Comparison of ENCODE assay signal across 8 mouse cellular contexts in the genomic region with DNA sequence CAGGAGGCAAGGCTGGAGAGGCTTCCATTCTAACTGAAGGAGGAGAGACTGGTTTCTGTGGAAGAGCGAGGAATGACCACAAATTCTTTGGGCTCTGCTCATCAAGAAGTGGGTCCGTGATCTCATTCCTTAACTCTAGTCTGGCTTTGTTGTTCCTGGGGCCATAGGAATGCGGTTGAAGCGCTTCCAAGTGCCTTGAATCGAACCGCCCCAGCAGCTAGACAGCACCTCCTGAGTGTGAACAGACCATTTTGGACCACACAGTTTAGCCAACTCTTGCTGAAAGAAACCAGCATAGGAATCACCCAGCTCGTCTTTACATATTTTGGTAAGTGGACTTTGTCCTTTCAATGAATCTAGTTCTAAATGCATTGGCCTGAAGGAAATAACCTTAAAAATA. TPM values are rescaled to one million over a fixed set of nuclear protein-coding genes. Genes with fewer than 3 reads are reported as not detected.
DNase-seq lines count a peak whose midpoint lies in the region; ATAC-seq lines count a peak whose summit lies in the region.

TSS of gene Lipt1 (plus strand) at position 35 of the 400 bp plus-strand sequence.

- H3K4me2 ChIP-seq in forebrain, embryonic 16.5 days (ENCODE audit: low read length) = peak within 1 kb of the TSS; percentile 69
- H3K4me2 ChIP-seq in limb, embryonic 11.5 days (ENCODE audit: low read depth, severe bottlenecking) = peak within 1 kb of the TSS; percentile 73
- peak within 1 kb of the TSS; percentile 69 for H3K4me2 ChIP-seq in midbrain, embryonic 13.5 days (replicated peaks)

- peaks cover 8% of the 10 kb centered on the region for H3K9me3 ChIP-seq in megakaryocyte, embryonic 14.5 days
- peaks cover 6% of the 10 kb centered on the region; the same call in 1 of the 2 replicates for H3K9me3 ChIP-seq in forebrain, embryonic 16.5 days (ENCODE audit: control insufficient read depth, low read length)
- no peaks in the 10 kb centered on the region; the same call in 1 of the 2 replicates for H3K9me3 ChIP-seq in limb, embryonic 11.5 days (ENCODE audit: control insufficient read depth, low read length)
- H3K9me3 ChIP-seq in midbrain, embryonic 13.5 days = no peaks in the 10 kb centered on the region

- peaks cover 25% of the 10 kb centered on the region for H3K36me3 ChIP-seq in megakaryocyte, embryonic 14.5 days (replicated peaks; ENCODE audit: low read length)
- H3K36me3 ChIP-seq in forebrain, embryonic 16.5 days (ENCODE audit: control insufficient read depth, insufficient read depth) = peaks cover 9% of the 10 kb centered on the region
- peaks cover 8% of the 10 kb centered on the region; the same call in 1 of the 2 replicates for H3K36me3 ChIP-seq in limb, embryonic 11.5 days (ENCODE audit: control insufficient read depth, insufficient read depth, low read length)
- H3K36me3 ChIP-seq in midbrain, embryonic 13.5 days = peaks cover 20% of the 10 kb centered on the region

- no peak for ATAC-seq in megakaryocyte, adult 5-6 weeks (ENCODE audit: poor library complexity, severe bottlenecking)
- ATAC-seq in forebrain, embryonic 16.5 days = peak; percentile 51
- peak; percentile 77 for ATAC-seq in limb, embryonic 11.5 days (ENCODE audit: insufficient number of reproducible peaks, low FRiP score, low TSS enrichment, low read depth)
- ATAC-seq in midbrain, embryonic 13.5 days = peak; percentile 69

- H3K27me3 ChIP-seq in megakaryocyte, embryonic 14.5 days (replicated peaks) = no peaks in the 10 kb centered on the region
- H3K27me3 ChIP-seq in forebrain, embryonic 16.5 days (replicated peaks; ENCODE audit: control insufficient read depth, insufficient read depth, low read length) = 0 out of 2 replicates have a peak, but pooled peaks cover 3% of the 10 kb centered on the region
- H3K27me3 ChIP-seq in limb, embryonic 11.5 days (ENCODE audit: control insufficient read depth, insufficient read depth, low read length) = no peaks in the 10 kb centered on the region
- peaks cover 15% of the 10 kb centered on the region for H3K27me3 ChIP-seq in midbrain, embryonic 13.5 days

- H3K9ac ChIP-seq in forebrain, embryonic 16.5 days (replicated peaks; ENCODE audit: low read depth, low read length) = peak within 1 kb of the TSS; percentile 56
- H3K9ac ChIP-seq in limb, embryonic 11.5 days (ENCODE audit: low read length) = peak within 1 kb of the TSS; percentile 24
- H3K9ac ChIP-seq in midbrain, embryonic 13.5 days (replicated peaks) = peak within 1 kb of the TSS; percentile 61

- peak within 1 kb of the TSS; percentile 67 for H3K27ac ChIP-seq in forebrain, embryonic 16.5 days (ENCODE audit: low read length)
- H3K27ac ChIP-seq in limb, embryonic 11.5 days (replicated peaks; ENCODE audit: low read depth, low read length) = 0 out of 2 replicates have a peak within 1 kb of the TSS, but pooled peaks have one; percentile 42
- peak within 1 kb of the TSS; percentile 71 for H3K27ac ChIP-seq in midbrain, embryonic 13.5 days

- peak; percentile 24 for DNase-seq in adrenal gland, postnatal 25 days
- no peak for DNase-seq in limb, embryonic 11.5 days (ENCODE audit: low spot score)
- DNase-seq in thymus, postnatal 36 days = no peak
- DNase-seq in adipocyte (ENCODE audit: low spot score) = no peak

- H3K4me1 ChIP-seq in megakaryocyte, embryonic 14.5 days = peaks cover 57% of the 10 kb centered on the region
- H3K4me1 ChIP-seq in forebrain, embryonic 16.5 days (replicated peaks; ENCODE audit: control insufficient read depth, insufficient read depth, low read length) = peaks cover 11% of the 10 kb centered on the region
- H3K4me1 ChIP-seq in limb, embryonic 11.5 days (ENCODE audit: control insufficient read depth, insufficient read depth, low read length) = no peaks in the 10 kb centered on the region
- H3K4me1 ChIP-seq in midbrain, embryonic 13.5 days (replicated peaks) = peaks cover 12% of the 10 kb centered on the region

- peak within 1 kb of the TSS; percentile 92 for H3K4me3 ChIP-seq in megakaryocyte, embryonic 14.5 days (replicated peaks)
- peak within 1 kb of the TSS; percentile 57 for H3K4me3 ChIP-seq in forebrain, embryonic 16.5 days (replicated peaks; ENCODE audit: low read length)
- H3K4me3 ChIP-seq in limb, embryonic 11.5 days (ENCODE audit: low read depth, low read length) = peak within 1 kb of the TSS; percentile 45
- peak within 1 kb of the TSS; percentile 55 for H3K4me3 ChIP-seq in midbrain, embryonic 13.5 days (replicated peaks)

- 4% methylated on average over 7 of the region's 7 CpGs for WGBS in forebrain, embryonic 16.5 days
- WGBS in limb, embryonic 11.5 days = 8% methylated on average over 7 of the region's 7 CpGs
- 6% methylated on average over 7 of the region's 7 CpGs for WGBS in midbrain, embryonic 13.5 days

RNA-seq across cellular contexts. Expression of gene Lipt1, which starts in this region (rescaled TPM):
- not detected in 2 replicates for polyA plus RNA-seq in megakaryocyte, embryonic 14.5 days (2012; ENCODE audit: insufficient read depth, low replicate concordance)
- total RNA-seq in megakaryocyte, adult 5-6 weeks (2015) = 1.9 and 2.0 TPM in 2 replicates
- 0.22 and 1.5 TPM in 2 replicates for total RNA-seq in megakaryocyte, adult 5-6 weeks (2017)
- total RNA-seq in adrenal gland, postnatal 25 days (2021) = 10.3 and 17.2 TPM in 2 replicates
- 9.2 and 9.5 TPM in 2 replicates for polyA plus RNA-seq in forebrain, embryonic 16.5 days (2015; fragmentation: Nextera tagmentation; extraction: Ambion mirVana)
- 6.4 and 8.7 TPM in 2 replicates for polyA plus RNA-seq in limb, embryonic 11.5 days (2014; fragmentation: Nextera tagmentation; extraction: Ambion mirVana)
- polyA plus RNA-seq in midbrain, embryonic 13.5 days (2015; fragmentation: Nextera tagmentation; extraction: Ambion mirVana) = 7.2 and 7.5 TPM in 2 replicates
